Mouse (Mus musculus) liver, postnatal 0 days (tissue): ENCODE measurements around the gene Gm37240. TPM values are rescaled to one million over a fixed set of nuclear protein-coding genes. Genes with fewer than 3 reads are reported as not detected.

ENCODE experiments used
- ATAC-seq: fragments of 200-750 bp; cut with Nextera tagmentation; 2 replicates; pipeline ENCODE4 v1.8.0; 2017; ENCODE audit warnings: mild to moderate bottlenecking, moderate library complexity
- DNase-seq: peaks from one replicate; pipeline ENCODE4 v3.0.0-alpha.2; 2016
- H3K27ac ChIP-seq: fragments of 300-500 bp; sonication (generic); 2 replicates; pipeline ENCODE4 v1.5.1; 2014; ENCODE audit warnings: antibody characterized with exemption, moderate library complexity, mild to moderate bottlenecking, low read depth
- H3K27me3 ChIP-seq: fragments of 300-500 bp; sonication (generic); 2 replicates; pipeline ENCODE4 v1.6.1; 2014; ENCODE audit warnings: low read length, control low read depth, mixed read lengths; ENCODE audit not compliant: insufficient read depth
- H3K36me3 ChIP-seq: fragments of 300-500 bp; sonication (generic); replicated peaks from 2 replicates; pipeline ENCODE4 v1.6.1; 2014; ENCODE audit warnings: mild to moderate bottlenecking, control low read depth, low read length, moderate library complexity, mixed read lengths; ENCODE audit not compliant: insufficient read depth
- H3K4me1 ChIP-seq: fragments of 300-500 bp; sonication (generic); 2 replicates; pipeline ENCODE4 v1.6.1; 2014; ENCODE audit warnings: antibody characterized with exemption, mild to moderate bottlenecking, control low read depth; ENCODE audit not compliant: insufficient read depth
- H3K4me2 ChIP-seq: fragments of 300-500 bp; sonication (generic); 2 replicates; pipeline ENCODE4 v1.6.1; 2014; ENCODE audit warnings: low read depth, mild to moderate bottlenecking, low read length, moderate library complexity, mixed read lengths
- H3K4me3 ChIP-seq: fragments of 300-500 bp; sonication (generic); 2 replicates; pipeline ENCODE4 v1.5.1; 2014; ENCODE audit warnings: low read depth, low read length
- H3K9ac ChIP-seq: fragments of 300-500 bp; sonication (generic); replicated peaks from 2 replicates; pipeline ENCODE4 v1.6.1; 2014; ENCODE audit warnings: mild to moderate bottlenecking, moderate library complexity
- H3K9me3 ChIP-seq: fragments of 300-500 bp; sonication (generic); 2 replicates; pipeline ENCODE4 v1.6.1; 2016; ENCODE audit warnings: mild to moderate bottlenecking, control low read depth, low read length, mixed read lengths
- CTCF ChIP-seq: sonication (generic); IDR thresholded peaks from 2 replicates; pipeline ENCODE4 v1.5.1; 2016; ENCODE audit warnings: antibody characterized with exemption, low read depth
- EP300 ChIP-seq: IDR thresholded peaks from 2 replicates; pipeline ENCODE4 v1.6.1; 2016; ENCODE audit warnings: antibody characterized with exemption, low read depth, mild to moderate bottlenecking
- WGBS: fragments of 180-500 bp; shearing (Covaris S2); extraction: QIAGEN DNeasy Blood & Tissue Kit; methylation state at CpG from one replicate; pipeline ENCODE4 v1.1.7; 2014; ENCODE audit not compliant: insufficient replicate concordance; 5-methylcytosine and 5-hydroxymethylcytosine counted together
- polyA plus RNA-seq: library from polyadenylated mRNA; unstranded; fragments of >200 nt; fragmentation: Nextera tagmentation; extraction: Ambion mirVana; gene quantifications from 2 replicates; pipeline ENCODE4 v1.2.1, GENCODE M21; 2015

Gene Gm37240
- polyA plus RNA-seq, 1 experiment from 2014 or later: 0.72 TPM

GRCm38 (mm10) chr3:84603212-84603611, 1284.1 kb downstream of the Gm37240 start:
- Histone ChIP-seq H3K4me1 (no peaks in the 10 kb centered on the region), H3K9me3 (peaks cover 10% of the 10 kb centered on the region), H3K4me2 (no peak overlapping the region), H3K27ac (no peak overlapping the region), H3K36me3 (no peaks in the 10 kb centered on the region), H3K9ac (no peak overlapping the region), H3K27me3 (no peaks in the 10 kb centered on the region), H3K4me3 (no peak overlapping the region)
- 62% methylated on average over 8 of the region's 9 CpGs for WGBS
- TF ChIP-seq CTCF (no peak), EP300 (no peak)
- DNase-seq (no peak), ATAC-seq (no peak)

DNA sequence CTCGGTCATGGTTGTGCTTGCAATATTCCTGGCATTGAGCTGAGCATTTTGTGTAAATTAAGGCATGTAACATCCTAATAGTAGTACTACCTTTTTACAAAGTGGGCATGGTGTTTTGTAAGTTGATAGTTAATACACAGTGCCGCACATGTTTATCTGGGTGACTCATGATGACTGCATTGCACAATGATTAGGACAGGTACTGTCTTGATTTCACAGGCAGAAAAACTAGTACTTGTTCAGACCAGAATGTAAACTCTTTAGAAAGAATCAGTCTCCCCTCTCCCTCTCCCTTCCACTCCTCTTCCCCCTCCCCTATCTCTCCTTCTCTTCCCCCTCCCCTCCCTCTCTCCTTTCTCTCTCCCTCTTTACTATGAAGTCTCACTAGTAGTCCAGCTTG, 1284.6 kb downstream of the Gm37240 start:
- no peak for TF ChIP-seq EP300
- TF ChIP-seq CTCF: no peak
- H3K36me3 ChIP-seq: no peaks in the 10 kb centered on the region
- H3K27me3 ChIP-seq: no peaks in the 10 kb centered on the region
- H3K4me3 ChIP-seq: no peak overlapping the region
- H3K27ac ChIP-seq: no peak overlapping the region
- DNase-seq: no peak
- H3K9me3 ChIP-seq: peaks cover 10% of the 10 kb centered on the region
- no peaks in the 10 kb centered on the region for H3K4me1 ChIP-seq
- ATAC-seq: no peak; the same call in 1 of the 2 replicates
- WGBS: 70% methylated on average over 2 of the region's 2 CpGs
- no peak overlapping the region for H3K4me2 ChIP-seq
- H3K9ac ChIP-seq: no peak overlapping the region

GRCm38 (mm10) chr3:84601870-84602495, 1285.3 kb downstream of the Gm37240 start:
- 66% methylated on average over 9 of the region's 9 CpGs for WGBS
- no peaks in the 10 kb centered on the region for H3K27me3 ChIP-seq
- H3K36me3 ChIP-seq: no peaks in the 10 kb centered on the region
- no peak for ATAC-seq
- H3K9ac ChIP-seq: no peak overlapping the region
- H3K4me1 ChIP-seq: no peaks in the 10 kb centered on the region
- H3K4me3 ChIP-seq: no peak overlapping the region
- DNase-seq: no peak
- no peak overlapping the region for H3K27ac ChIP-seq
- TF ChIP-seq CTCF (no peak), EP300 (no peak)
- H3K4me2 ChIP-seq: no peak overlapping the region
- peaks cover 10% of the 10 kb centered on the region for H3K9me3 ChIP-seq

GRCm38 (mm10) chr3:84598756-84599155, 1288.6 kb downstream of the Gm37240 start:
- Histone ChIP-seq H3K4me3 (no peak overlapping the region), H3K9me3 (no peaks in the 10 kb centered on the region), H3K36me3 (no peaks in the 10 kb centered on the region), H3K4me1 (no peaks in the 10 kb centered on the region), H3K4me2 (no peak overlapping the region), H3K27me3 (peaks cover 5% of the 10 kb centered on the region; the same call in 1 of the 2 replicates), H3K9ac (no peak overlapping the region), H3K27ac (no peak overlapping the region)
- ATAC-seq (no peak), DNase-seq (no peak)
- no peak for TF ChIP-seq EP300
- TF ChIP-seq CTCF: no peak
- 65% methylated on average over 6 of the region's 6 CpGs for WGBS

GRCm38 (mm10) chr3:84597996-84598734, 1289.2 kb downstream of the Gm37240 start:
- Histone ChIP-seq H3K4me1 (no peaks in the 10 kb centered on the region), H3K4me3 (no peak overlapping the region), H3K9ac (no peak overlapping the region), H3K27me3 (peaks cover 5% of the 10 kb centered on the region; the same call in 1 of the 2 replicates), H3K9me3 (no peaks in the 10 kb centered on the region), H3K36me3 (no peaks in the 10 kb centered on the region), H3K4me2 (no peak overlapping the region), H3K27ac (no peak overlapping the region)
- TF ChIP-seq EP300: no peak
- no peak for TF ChIP-seq CTCF
- 42% methylated on average over 6 of the region's 6 CpGs for WGBS
- DNase-seq (peak; percentile 36), ATAC-seq (peak; percentile 56)

GRCm38 (mm10) chr3:84595677-84596234, 1291.6 kb downstream of the Gm37240 start:
- H3K4me3 ChIP-seq: peak overlapping the region; percentile 38; the same call in 1 of the 2 replicates
- H3K9me3 ChIP-seq: no peaks in the 10 kb centered on the region
- H3K9ac ChIP-seq: no peak overlapping the region
- ATAC-seq (no peak), DNase-seq (no peak)
- H3K4me2 ChIP-seq: peak overlapping the region; percentile 72
- no peak overlapping the region for H3K27ac ChIP-seq
- H3K27me3 ChIP-seq: peaks cover 5% of the 10 kb centered on the region; the same call in 1 of the 2 replicates
- no peaks in the 10 kb centered on the region for H3K4me1 ChIP-seq
- TF ChIP-seq EP300 (no peak), CTCF (no peak)
- WGBS: 39% methylated on average over 5 of the region's 5 CpGs
- H3K36me3 ChIP-seq: no peaks in the 10 kb centered on the region
